Mouse (Mus musculus): ENCODE results near the gene Flot2.

Flot2 gene

GRCm38 (mm10) chr11:78100746-78101145 is 63.0 kb downstream of the Flot2 start:
- DNase-seq (ENCODE audit: low read depth, low spot score), result no peak

DNA sequence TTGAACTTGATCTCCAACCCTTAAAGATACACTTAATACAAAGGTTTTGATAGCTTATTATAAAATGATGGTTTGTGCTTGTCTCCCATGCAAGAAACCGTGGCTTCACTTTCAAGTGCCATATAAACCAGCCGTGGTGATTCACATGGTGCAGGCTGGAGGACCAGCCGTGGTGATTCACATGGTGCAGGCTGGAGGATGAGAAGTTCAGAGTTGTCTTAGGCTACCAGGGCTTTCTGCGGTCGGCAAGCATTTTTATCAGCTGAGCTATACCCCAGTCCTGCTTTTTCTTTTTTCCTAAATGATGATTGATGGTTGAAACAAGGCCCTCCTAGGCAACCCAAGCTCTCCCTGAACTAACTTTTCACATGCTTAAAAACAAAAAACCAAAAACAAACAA is 64.4 kb downstream of the Flot2 start:
- no peak for DNase-seq (ENCODE audit: low read depth, low spot score)

GRCm38 (mm10) chr11:78102958-78103747 is 65.4 kb downstream of the Flot2 start:
- no peak for DNase-seq (ENCODE audit: low read depth, low spot score)

DNA sequence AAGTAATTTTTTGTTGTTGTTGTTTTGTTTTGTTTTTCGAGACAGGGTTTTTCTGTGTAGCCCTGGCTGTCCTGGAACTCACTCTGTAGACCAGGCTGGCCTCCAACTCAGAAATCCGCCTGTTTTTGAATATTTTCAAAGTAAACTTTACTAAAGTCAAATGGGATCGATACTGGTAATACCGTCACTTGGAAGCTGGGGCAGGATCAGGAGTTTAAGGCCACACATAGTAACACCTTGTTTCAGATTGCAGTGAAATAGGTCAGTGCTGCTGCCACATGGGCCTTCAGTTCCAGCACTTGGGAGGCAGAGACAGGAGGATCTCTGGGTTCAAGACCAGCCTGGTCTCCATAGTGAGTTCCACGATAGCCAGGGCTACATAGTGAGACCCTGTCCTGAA is 66.8 kb downstream of the Flot2 start:
- no peak for DNase-seq (ENCODE audit: low read depth, low spot score)
